Mouse (Mus musculus) hindbrain, embryonic 11.5 days (tissue): ENCODE results near the gene Rragc. TPM values are rescaled to one million over a fixed set of nuclear protein-coding genes. Genes with fewer than 3 reads are reported as not detected.
"Not testable (repeated sequence)": the region's sequence is repeated elsewhere in the genome, so short reads cannot be mapped to it uniquely, and the experiment has no call there.

Experiments
- ATAC-seq: fragments of 200-750 bp; cut with Nextera tagmentation; 2 replicates; pipeline ENCODE4 v1.8.0; 2017; ENCODE audit warnings: mild to moderate bottlenecking, moderate TSS enrichment, moderate library complexity; ENCODE audit not compliant: low FRiP score
- DNase-seq: peaks from one replicate; pipeline ENCODE4 v3.0.0-alpha.2; 2015; ENCODE audit warnings: low spot score
- H3K27ac ChIP-seq: fragments of 300-500 bp; sonication (generic); 2 replicates; pipeline ENCODE4 v1.5.1; 2014; ENCODE audit warnings: mild to moderate bottlenecking, low read depth, low read length
- H3K27me3 ChIP-seq: fragments of 300-500 bp; sonication (generic); 2 replicates; pipeline ENCODE4 v1.6.1; 2014; ENCODE audit warnings: mild to moderate bottlenecking, low read length, moderate library complexity, mixed read lengths; ENCODE audit not compliant: control insufficient read depth, insufficient read depth
- H3K36me3 ChIP-seq: fragments of 300-500 bp; sonication (generic); 2 replicates; pipeline ENCODE4 v1.6.1; 2014; ENCODE audit warnings: mild to moderate bottlenecking, low read length, moderate library complexity, mixed read lengths; ENCODE audit not compliant: control insufficient read depth, insufficient read depth
- H3K4me1 ChIP-seq: fragments of 300-500 bp; sonication (generic); replicated peaks from 2 replicates; pipeline ENCODE4 v1.6.1; 2014; ENCODE audit warnings: low read length, mixed read lengths; ENCODE audit not compliant: control insufficient read depth, insufficient read depth
- H3K4me2 ChIP-seq: fragments of 300-500 bp; sonication (generic); replicated peaks from 2 replicates; pipeline ENCODE4 v1.6.1; 2014; ENCODE audit warnings: mild to moderate bottlenecking, low read depth, low read length
- H3K4me3 ChIP-seq: fragments of 300-500 bp; sonication (generic); 2 replicates; pipeline ENCODE4 v1.5.1; 2014; ENCODE audit warnings: low read depth, low read length
- H3K9ac ChIP-seq: fragments of 300-500 bp; sonication (generic); 2 replicates; pipeline ENCODE4 v1.6.1; 2014; ENCODE audit warnings: low read depth, low read length
- H3K9me3 ChIP-seq: fragments of 300-500 bp; sonication (generic); 2 replicates; pipeline ENCODE4 v1.6.1; 2016; ENCODE audit warnings: low read length; ENCODE audit not compliant: control insufficient read depth
- WGBS: fragments of 180-500 bp; shearing (Covaris S2); extraction: QIAGEN DNeasy Blood & Tissue Kit; methylation state at CpG from one replicate; pipeline ENCODE4 v1.1.7; 2014; 5-methylcytosine and 5-hydroxymethylcytosine counted together
- polyA plus RNA-seq: library from polyadenylated mRNA; unstranded; fragments of >200 nt; fragmentation: Nextera tagmentation; extraction: Ambion mirVana; gene quantifications from 2 replicates; pipeline ENCODE4 v1.2.1, GENCODE M21; 2014

The Rragc gene
- polyA plus RNA-seq, 1 experiment from 2014 or later = 55.0 TPM

GRCm38 (mm10) chr4:123940878-123941277 lies 23.6 kb downstream of the Rragc start:
- H3K27ac ChIP-seq, ATAC-seq, H3K4me1 ChIP-seq, H3K27me3 ChIP-seq, H3K4me3 ChIP-seq, DNase-seq, H3K36me3 ChIP-seq, H3K9ac ChIP-seq, H3K4me2 ChIP-seq, H3K9me3 ChIP-seq: not testable (repeated sequence)
- WGBS = 85% methylated on average over 7 of the region's 7 CpGs

- no peaks in the 10 kb centered on the region for H3K9me3 ChIP-seq
- no peak overlapping the region for H3K4me3 ChIP-seq
- H3K36me3 ChIP-seq = no peaks in the 10 kb centered on the region
- no peaks in the 10 kb centered on the region for H3K4me1 ChIP-seq
- H3K27me3 ChIP-seq = no peaks in the 10 kb centered on the region
- H3K4me2 ChIP-seq = no peak overlapping the region
- DNase-seq = no peak
- no peak overlapping the region for H3K27ac ChIP-seq
- no peak overlapping the region for H3K9ac ChIP-seq
- 89% methylated on average over 4 of the region's 4 CpGs for WGBS
- ATAC-seq = no peak
Observed at GRCm38 (mm10) chr4:123946701-123947100, 29.5 kb downstream of the Rragc start.

GRCm38 (mm10) chr4:123947149-123947548 lies 29.9 kb downstream of the Rragc start:
- no peaks in the 10 kb centered on the region for H3K4me1 ChIP-seq
- H3K27me3 ChIP-seq = no peaks in the 10 kb centered on the region
- H3K36me3 ChIP-seq = no peaks in the 10 kb centered on the region
- H3K9me3 ChIP-seq = no peaks in the 10 kb centered on the region
- H3K27ac ChIP-seq = no peak overlapping the region
- 55% methylated on average over 5 of the region's 5 CpGs for WGBS
- no peak overlapping the region for H3K4me2 ChIP-seq
- ATAC-seq (no peak), DNase-seq (no peak)
- no peak overlapping the region for H3K9ac ChIP-seq
- no peak overlapping the region for H3K4me3 ChIP-seq

GRCm38 (mm10) chr4:123948901-123949300 lies 31.7 kb downstream of the Rragc start:
- Histone ChIP-seq H3K27ac (no peak overlapping the region), H3K36me3 (no peaks in the 10 kb centered on the region), H3K4me2 (no peak overlapping the region), H3K9me3 (no peaks in the 10 kb centered on the region), H3K4me3 (no peak overlapping the region), H3K4me1 (no peaks in the 10 kb centered on the region), H3K9ac (no peak overlapping the region), H3K27me3 (no peaks in the 10 kb centered on the region)
- ATAC-seq = no peak
- no peak for DNase-seq
- WGBS = 85% methylated on average over 6 of the region's 6 CpGs

- Histone ChIP-seq H3K36me3 (no peaks in the 10 kb centered on the region), H3K9me3 (no peaks in the 10 kb centered on the region), H3K27ac (no peak overlapping the region), H3K27me3 (no peaks in the 10 kb centered on the region), H3K4me2 (no peak overlapping the region), H3K4me3 (no peak overlapping the region), H3K9ac (no peak overlapping the region), H3K4me1 (no peaks in the 10 kb centered on the region)
- WGBS = 71% methylated on average over 10 of the region's 10 CpGs
- no peak for ATAC-seq
- DNase-seq = no peak
Observed at GRCm38 (mm10) chr4:123949649-123950048, 32.4 kb downstream of the Rragc start.

GRCm38 (mm10) chr4:123952059-123952458 lies 34.8 kb downstream of the Rragc start:
- H3K4me2 ChIP-seq = no peak overlapping the region
- ATAC-seq (no peak), DNase-seq (no peak)
- no peak overlapping the region for H3K27ac ChIP-seq
- no peak overlapping the region for H3K4me3 ChIP-seq
- no peaks in the 10 kb centered on the region for H3K27me3 ChIP-seq
- no peaks in the 10 kb centered on the region for H3K36me3 ChIP-seq
- H3K4me1 ChIP-seq = 0 out of 2 replicates have a peak, but pooled peaks cover 2% of the 10 kb centered on the region
- WGBS = 45% methylated on average over 7 of the region's 8 CpGs
- H3K9me3 ChIP-seq = no peaks in the 10 kb centered on the region
- no peak overlapping the region for H3K9ac ChIP-seq

GRCm38 (mm10) chr4:123956703-123957491 lies 39.7 kb downstream of the Rragc start:
- H3K27ac ChIP-seq = no peak overlapping the region
- no peak overlapping the region for H3K9ac ChIP-seq
- H3K4me1 ChIP-seq = 0 out of 2 replicates have a peak, but pooled peaks cover 2% of the 10 kb centered on the region
- H3K9me3 ChIP-seq = no peaks in the 10 kb centered on the region
- ATAC-seq (peak; percentile 81), DNase-seq (peak; percentile 93)
- no peaks in the 10 kb centered on the region for H3K27me3 ChIP-seq
- 9% methylated on average over 31 of the region's 31 CpGs for WGBS
- no peak overlapping the region for H3K4me3 ChIP-seq
- H3K36me3 ChIP-seq = no peaks in the 10 kb centered on the region
- peak overlapping the region; percentile 28 for H3K4me2 ChIP-seq

- no peak overlapping the region for H3K4me3 ChIP-seq
- H3K27me3 ChIP-seq = no peaks in the 10 kb centered on the region
- ATAC-seq (peak; percentile 25), DNase-seq (no peak)
- H3K4me2 ChIP-seq = no peak overlapping the region
- H3K36me3 ChIP-seq = no peaks in the 10 kb centered on the region
- no peak overlapping the region for H3K9ac ChIP-seq
- H3K27ac ChIP-seq = no peak overlapping the region
- H3K4me1 ChIP-seq = 0 out of 2 replicates have a peak, but pooled peaks cover 2% of the 10 kb centered on the region
- no peaks in the 10 kb centered on the region for H3K9me3 ChIP-seq
- 58% methylated on average over 4 of the region's 4 CpGs for WGBS
Observed at GRCm38 (mm10) chr4:123957492-123957808, 40.2 kb downstream of the Rragc start.

- Histone ChIP-seq H3K4me2 (no peak overlapping the region), H3K9ac (no peak overlapping the region), H3K27ac (no peak overlapping the region), H3K4me3 (no peak overlapping the region), H3K9me3 (no peaks in the 10 kb centered on the region), H3K4me1 (0 out of 2 replicates have a peak, but pooled peaks cover 2% of the 10 kb centered on the region), H3K27me3 (no peaks in the 10 kb centered on the region), H3K36me3 (no peaks in the 10 kb centered on the region)
- 67% methylated on average over 4 of the region's 4 CpGs for WGBS
- ATAC-seq (no peak; the same call in 1 of the 2 replicates), DNase-seq (no peak)
Observed at GRCm38 (mm10) chr4:123957891-123958290, 40.6 kb downstream of the Rragc start.
